Mouse (Mus musculus): ENCODE results near the gene Pbld1. TPM values are rescaled to one million over a fixed set of nuclear protein-coding genes. Genes with fewer than 3 reads are reported as not detected.
"Not testable (repeated sequence)": the region's sequence is repeated elsewhere in the genome, so short reads cannot be mapped to it uniquely, and the experiment has no call there.

Pbld1 gene
- polyA plus RNA-seq, 1 experiment from 2014 or later: 0.64 TPM

DNA sequence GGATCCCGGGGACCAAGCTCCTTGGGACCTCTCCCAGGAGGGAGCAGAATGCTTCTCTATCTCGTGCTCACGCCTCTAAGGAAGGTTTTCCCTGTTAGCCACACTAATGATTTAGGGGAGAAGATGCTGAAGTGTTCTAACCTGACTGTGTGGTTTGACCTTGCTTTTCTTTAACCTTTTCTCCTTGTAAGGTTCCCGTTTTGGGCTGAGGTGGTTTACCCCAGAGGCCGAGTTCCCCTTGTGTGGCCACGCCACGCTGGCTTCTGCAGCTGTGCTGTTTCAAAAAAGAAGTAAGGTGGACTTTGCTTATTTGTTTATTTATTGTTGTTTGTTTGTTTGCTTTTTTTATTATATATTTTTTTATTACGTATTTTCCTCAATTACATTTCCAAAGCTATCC lies 12.2 kb upstream of the Pbld1 start:
- no peak overlapping the region for H3K27ac ChIP-seq
- H3K36me3 ChIP-seq: no peaks in the 10 kb centered on the region
- no peak for ATAC-seq (replicated peaks; ENCODE audit: insufficient number of reproducible peaks, insufficient read depth, low FRiP score, low read depth)
- 78% methylated on average over 8 of the region's 8 CpGs for WGBS
- no peak overlapping the region for H3K4me2 ChIP-seq
- H3K9ac ChIP-seq: no peak overlapping the region
- no peak overlapping the region for H3K4me3 ChIP-seq
- no peaks in the 10 kb centered on the region for H3K27me3 ChIP-seq
- no peaks in the 10 kb centered on the region for H3K9me3 ChIP-seq (replicated peaks)
- 0 out of 2 replicates have a peak, but pooled peaks cover 3% of the 10 kb centered on the region for H3K4me1 ChIP-seq (replicated peaks)

DNA sequence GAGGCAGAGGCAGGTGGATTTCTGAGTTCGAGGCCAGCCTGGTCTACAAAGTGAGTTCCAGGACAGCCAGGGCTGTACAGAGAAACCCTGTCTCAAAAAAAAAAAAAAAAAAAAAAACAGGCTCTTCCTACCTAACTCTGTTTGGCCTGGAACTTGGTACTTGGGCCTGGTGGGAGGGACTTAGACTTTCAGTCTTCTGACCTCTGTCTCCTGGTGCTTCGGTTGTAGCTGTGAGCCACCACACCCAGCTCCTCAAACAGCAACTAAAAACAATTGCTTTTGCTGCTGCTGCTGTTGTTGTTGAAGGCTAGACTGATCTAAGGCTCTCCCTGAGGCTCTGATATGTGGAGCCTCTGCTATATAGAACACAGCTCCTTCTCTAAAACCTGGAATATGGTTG lies 10.9 kb upstream of the Pbld1 start:
- H3K9me3 ChIP-seq (replicated peaks): no peaks in the 10 kb centered on the region
- H3K36me3 ChIP-seq: no peaks in the 10 kb centered on the region
- H3K27me3 ChIP-seq: no peaks in the 10 kb centered on the region
- H3K4me3 ChIP-seq: no peak overlapping the region
- H3K9ac ChIP-seq: no peak overlapping the region
- WGBS: 80% methylated on average over 2 of the region's 2 CpGs
- H3K4me2 ChIP-seq: no peak overlapping the region
- H3K4me1 ChIP-seq (replicated peaks): no peaks in the 10 kb centered on the region; the same call in 1 of the 2 replicates
- no peak for ATAC-seq (replicated peaks; ENCODE audit: insufficient number of reproducible peaks, insufficient read depth, low FRiP score, low read depth)
- no peak overlapping the region for H3K27ac ChIP-seq

DNA sequence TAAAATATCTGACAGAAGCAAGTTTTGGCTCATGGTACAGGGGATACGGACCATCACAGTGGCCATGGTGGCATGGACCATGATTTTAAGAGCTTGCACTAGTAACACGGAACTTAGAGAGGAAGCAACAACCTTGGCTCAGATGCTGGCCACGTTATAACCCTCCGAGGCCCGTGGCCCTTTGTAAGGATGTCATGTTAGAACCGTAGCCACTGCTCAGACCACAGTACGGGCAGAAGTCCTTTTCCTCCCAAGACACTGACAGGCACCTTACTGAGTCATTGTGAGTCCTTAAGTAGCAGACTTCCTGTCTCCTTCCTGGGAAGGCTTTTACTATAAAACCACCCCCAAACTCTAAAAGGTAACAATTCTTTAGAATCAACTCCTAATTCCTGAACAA lies 8.7 kb upstream of the Pbld1 start:
- ATAC-seq (replicated peaks; ENCODE audit: insufficient number of reproducible peaks, insufficient read depth, low FRiP score, low read depth): no peak
- no peak overlapping the region for H3K27ac ChIP-seq
- H3K4me1 ChIP-seq (replicated peaks): no peaks in the 10 kb centered on the region; the same call in 1 of the 2 replicates
- WGBS: 68% methylated on average over 7 of the region's 7 CpGs
- no peak overlapping the region for H3K4me2 ChIP-seq
- no peaks in the 10 kb centered on the region for H3K9me3 ChIP-seq (replicated peaks)
- no peak overlapping the region for H3K4me3 ChIP-seq
- no peaks in the 10 kb centered on the region for H3K27me3 ChIP-seq
- H3K36me3 ChIP-seq: no peaks in the 10 kb centered on the region
- H3K9ac ChIP-seq: no peak overlapping the region

DNA sequence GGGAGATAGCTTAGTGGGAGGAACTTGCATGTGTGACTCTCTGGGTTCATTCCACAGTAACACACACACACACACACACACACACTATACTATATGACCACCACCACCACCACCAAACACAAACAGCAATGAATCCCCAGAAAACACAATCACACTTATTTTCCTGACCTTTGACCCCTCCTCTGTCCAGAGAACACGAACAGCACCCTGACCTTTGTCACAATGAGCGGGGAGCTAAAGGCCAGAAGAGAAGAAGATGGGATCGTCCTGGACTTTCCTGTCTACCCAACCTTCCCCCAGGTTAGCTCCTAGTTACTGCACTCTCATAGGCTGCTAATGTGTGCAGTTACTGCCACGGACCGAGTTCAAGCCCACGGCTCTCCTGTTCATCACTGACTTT lies 8.0 kb upstream of the Pbld1 start:
- H3K27ac ChIP-seq: no peak overlapping the region
- no peaks in the 10 kb centered on the region for H3K27me3 ChIP-seq
- no peak overlapping the region for H3K9ac ChIP-seq
- H3K36me3 ChIP-seq: no peaks in the 10 kb centered on the region
- H3K9me3 ChIP-seq (replicated peaks): no peaks in the 10 kb centered on the region
- H3K4me2 ChIP-seq: no peak overlapping the region
- H3K4me1 ChIP-seq (replicated peaks): no peaks in the 10 kb centered on the region; the same call in 1 of the 2 replicates
- ATAC-seq (replicated peaks; ENCODE audit: insufficient number of reproducible peaks, insufficient read depth, low FRiP score, low read depth): no peak
- H3K4me3 ChIP-seq: no peak overlapping the region
- 88% methylated on average over 6 of the region's 6 CpGs for WGBS

DNA sequence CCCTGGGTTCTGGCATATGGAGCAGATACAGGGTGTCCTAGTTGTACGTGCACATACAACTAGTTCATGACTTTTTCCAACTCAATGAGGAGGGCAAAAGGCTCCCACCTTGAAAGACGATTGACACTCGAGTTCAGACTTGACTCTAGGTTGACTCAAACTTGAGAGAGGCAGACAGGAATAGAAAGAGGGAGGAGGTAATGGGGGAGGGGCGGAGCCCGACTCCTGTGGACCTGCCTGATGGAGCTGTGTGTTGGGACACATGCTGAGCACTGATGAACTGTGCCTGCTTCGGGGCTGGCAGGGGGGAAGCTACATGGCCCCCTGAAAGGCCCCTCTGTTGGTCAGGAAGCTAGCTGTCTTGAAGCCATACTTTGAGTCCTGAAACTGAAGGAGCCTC lies 7.0 kb upstream of the Pbld1 start:
- WGBS: 48% methylated on average over 6 of the region's 6 CpGs
- Histone ChIP-seq H3K27ac (no peak overlapping the region), H3K4me2 (no peak overlapping the region), H3K4me1 (replicated peaks) (peaks cover 3% of the 10 kb centered on the region; the same call in 1 of the 2 replicates), H3K27me3 (no peaks in the 10 kb centered on the region), H3K4me3 (no peak overlapping the region), H3K36me3 (no peaks in the 10 kb centered on the region), H3K9me3 (replicated peaks) (no peaks in the 10 kb centered on the region), H3K9ac (no peak overlapping the region)
- no peak for ATAC-seq (replicated peaks; ENCODE audit: insufficient number of reproducible peaks, insufficient read depth, low FRiP score, low read depth)

DNA sequence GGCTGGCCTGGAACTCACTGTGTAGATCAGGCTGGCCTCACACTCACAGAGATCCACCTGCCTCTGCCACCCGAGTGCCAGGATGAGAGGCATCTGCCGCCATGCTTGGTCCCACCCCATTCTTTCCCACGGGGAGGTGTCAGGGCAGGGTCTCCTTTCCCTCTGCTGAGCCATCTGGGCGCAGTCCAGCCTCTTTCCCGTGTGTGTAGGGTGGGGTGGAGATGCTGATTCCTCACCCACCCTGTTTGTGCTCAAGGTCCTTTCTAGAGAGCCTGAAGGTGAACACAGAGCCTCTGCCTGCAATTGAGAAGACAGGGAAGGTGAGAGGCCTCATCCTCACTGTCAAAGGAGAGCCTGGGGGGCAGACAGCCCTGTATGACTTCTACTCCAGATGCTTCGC lies 5.9 kb upstream of the Pbld1 start:
- not testable (repeated sequence) for H3K27me3 ChIP-seq; H3K36me3 ChIP-seq; H3K4me2 ChIP-seq; H3K27ac ChIP-seq; ATAC-seq (replicated peaks; ENCODE audit: insufficient number of reproducible peaks, insufficient read depth, low FRiP score, low read depth); H3K4me1 ChIP-seq (replicated peaks); H3K9me3 ChIP-seq (replicated peaks); H3K4me3 ChIP-seq; H3K9ac ChIP-seq
- 74% methylated on average over 6 of the region's 6 CpGs for WGBS

DNA sequence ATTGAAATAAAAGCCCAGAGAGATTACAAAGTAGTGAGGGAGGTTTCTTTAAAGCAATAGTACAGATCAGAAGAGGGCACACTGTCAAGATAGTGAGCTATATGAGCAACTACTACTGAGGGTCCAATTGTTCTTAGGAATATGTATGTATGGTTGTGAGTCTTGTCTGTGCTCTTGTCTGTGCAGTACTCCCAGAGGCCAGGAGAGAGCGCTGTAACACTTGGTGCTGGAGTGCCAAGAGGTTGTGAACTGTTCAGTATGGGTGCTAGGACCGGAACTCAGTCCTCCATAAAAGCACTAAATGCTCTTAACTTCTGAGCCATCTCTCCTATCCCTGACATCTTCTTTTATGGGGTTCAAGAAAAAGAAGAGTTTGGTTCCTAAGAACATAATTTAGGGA lies 5.4 kb upstream of the Pbld1 start:
- H3K36me3 ChIP-seq: no peaks in the 10 kb centered on the region
- H3K9ac ChIP-seq: no peak overlapping the region
- peaks cover 3% of the 10 kb centered on the region; the same call in 1 of the 2 replicates for H3K4me1 ChIP-seq (replicated peaks)
- H3K27me3 ChIP-seq: no peaks in the 10 kb centered on the region
- no peak overlapping the region for H3K4me3 ChIP-seq
- no peaks in the 10 kb centered on the region for H3K9me3 ChIP-seq (replicated peaks)
- 71% methylated on average over 2 of the region's 2 CpGs for WGBS
- H3K4me2 ChIP-seq: no peak overlapping the region
- H3K27ac ChIP-seq: no peak overlapping the region
- no peak for ATAC-seq (replicated peaks; ENCODE audit: insufficient number of reproducible peaks, insufficient read depth, low FRiP score, low read depth)

DNA sequence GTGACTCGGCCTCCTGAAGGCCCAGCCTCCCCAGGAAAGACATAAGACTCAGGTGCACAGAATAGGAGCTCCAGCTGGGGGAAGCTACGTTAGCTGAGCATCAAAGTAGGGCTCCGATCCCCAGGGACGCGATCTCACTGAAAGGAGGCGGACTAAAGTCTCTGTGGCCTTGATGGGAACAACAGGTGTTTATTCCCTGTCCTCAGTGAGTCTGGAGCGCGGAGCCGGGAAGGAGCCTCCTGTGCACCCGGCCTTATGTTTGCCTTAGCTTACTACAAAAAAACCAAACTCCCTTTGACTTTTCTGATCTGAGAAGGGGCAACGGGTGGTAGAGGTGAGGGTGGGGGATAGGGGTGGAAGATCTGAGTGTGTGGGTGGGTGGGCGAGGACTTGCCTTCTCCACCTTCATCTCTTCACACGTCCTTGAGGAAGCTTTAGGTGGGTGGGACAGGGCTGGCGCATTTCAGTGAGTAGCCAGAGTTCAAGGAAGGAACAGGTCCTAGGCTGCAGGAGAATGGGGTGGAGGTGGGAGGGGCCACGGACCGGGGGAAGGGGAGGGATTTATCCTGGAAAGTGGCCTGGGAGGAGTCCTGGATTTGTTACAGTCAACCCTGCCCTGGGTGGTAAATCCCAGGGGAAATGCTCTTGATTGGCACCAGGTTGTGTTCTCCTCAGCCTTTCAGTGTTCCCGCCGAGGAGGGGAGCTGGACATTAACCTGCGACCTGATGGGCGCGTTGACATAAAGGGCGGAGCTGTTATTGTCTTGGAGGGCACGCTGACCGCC lies 2.8 kb upstream of the Pbld1 start:
- H3K4me3 ChIP-seq: no peak overlapping the region
- no peaks in the 10 kb centered on the region for H3K9me3 ChIP-seq (replicated peaks)
- ATAC-seq (replicated peaks; ENCODE audit: insufficient number of reproducible peaks, insufficient read depth, low FRiP score, low read depth): 0 out of 2 replicates have a peak, but pooled peaks have one; percentile 15
- WGBS: 40% methylated on average over 24 of the region's 24 CpGs
- H3K27me3 ChIP-seq: no peaks in the 10 kb centered on the region
- H3K27ac ChIP-seq: no peak overlapping the region
- no peak overlapping the region for H3K9ac ChIP-seq
- peaks cover 12% of the 10 kb centered on the region for H3K4me1 ChIP-seq (replicated peaks)
- H3K4me2 ChIP-seq: peak overlapping the region; percentile 32; the same call in 1 of the 2 replicates
- no peaks in the 10 kb centered on the region for H3K36me3 ChIP-seq

DNA sequence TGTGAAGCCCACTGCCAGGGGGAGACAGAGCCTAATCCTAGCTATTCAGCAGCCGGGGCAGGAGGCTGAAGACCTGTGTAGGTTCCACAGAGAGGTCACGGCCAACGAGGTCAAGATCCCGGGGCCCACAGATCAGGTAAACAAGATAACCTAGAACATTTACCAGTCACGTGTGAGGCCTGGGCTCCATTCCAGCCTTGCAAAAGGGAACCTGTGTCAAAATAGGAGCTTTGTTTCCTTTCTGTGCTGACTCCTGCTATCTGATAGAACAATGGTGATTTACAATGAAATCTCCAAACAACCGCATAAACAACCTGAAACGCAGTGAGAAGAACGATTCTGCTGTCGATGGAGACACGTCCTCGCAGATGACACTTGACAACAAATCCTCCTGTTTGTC lies 444 bp downstream of the Pbld1 start:
- WGBS: 41% methylated on average over 11 of the region's 11 CpGs

DNA sequence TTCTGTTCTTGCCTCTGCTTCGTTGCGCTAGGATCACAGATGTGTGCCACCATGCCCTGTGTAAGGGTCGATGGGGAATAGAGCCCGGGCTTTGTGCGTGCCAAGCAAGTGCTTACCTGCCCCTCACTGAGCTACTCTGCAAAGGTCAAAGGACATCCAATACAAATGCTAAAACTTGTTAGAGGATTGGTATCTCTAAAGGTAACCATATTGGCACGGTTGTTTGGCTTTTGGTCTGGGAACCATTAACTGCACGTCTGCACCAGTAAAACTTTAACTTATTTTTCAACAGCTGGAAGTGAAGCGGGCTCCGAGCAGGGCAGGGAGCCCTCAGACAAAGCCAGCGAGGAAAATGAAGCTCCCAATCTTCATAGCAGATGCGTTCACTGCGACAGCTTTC lies 1.3 kb downstream of the Pbld1 start:
- no peaks in the 10 kb centered on the region for H3K36me3 ChIP-seq
- ATAC-seq (replicated peaks; ENCODE audit: insufficient number of reproducible peaks, insufficient read depth, low FRiP score, low read depth): no peak
- no peaks in the 10 kb centered on the region for H3K9me3 ChIP-seq (replicated peaks)
- H3K27ac ChIP-seq: no peak overlapping the region
- peaks cover 12% of the 10 kb centered on the region for H3K4me1 ChIP-seq (replicated peaks)
- no peak overlapping the region for H3K4me3 ChIP-seq
- WGBS: 76% methylated on average over 12 of the region's 12 CpGs
- no peak overlapping the region for H3K9ac ChIP-seq
- no peak overlapping the region for H3K4me2 ChIP-seq
- H3K27me3 ChIP-seq: no peaks in the 10 kb centered on the region

More for the DNA sequence above, 444 bp downstream of the Pbld1 start:
- no peak for ATAC-seq (replicated peaks; ENCODE audit: insufficient number of reproducible peaks, insufficient read depth, low FRiP score, low read depth)
- peak overlapping the region; percentile 14; the same call in 1 of the 2 replicates for H3K27ac ChIP-seq
- no peak overlapping the region for H3K9ac ChIP-seq
- no peaks in the 10 kb centered on the region for H3K9me3 ChIP-seq (replicated peaks)
- H3K4me1 ChIP-seq (replicated peaks): peaks cover 12% of the 10 kb centered on the region
- no peak overlapping the region for H3K4me2 ChIP-seq
- H3K4me3 ChIP-seq: no peak overlapping the region
- no peaks in the 10 kb centered on the region for H3K27me3 ChIP-seq
- H3K36me3 ChIP-seq: no peaks in the 10 kb centered on the region

DNA sequence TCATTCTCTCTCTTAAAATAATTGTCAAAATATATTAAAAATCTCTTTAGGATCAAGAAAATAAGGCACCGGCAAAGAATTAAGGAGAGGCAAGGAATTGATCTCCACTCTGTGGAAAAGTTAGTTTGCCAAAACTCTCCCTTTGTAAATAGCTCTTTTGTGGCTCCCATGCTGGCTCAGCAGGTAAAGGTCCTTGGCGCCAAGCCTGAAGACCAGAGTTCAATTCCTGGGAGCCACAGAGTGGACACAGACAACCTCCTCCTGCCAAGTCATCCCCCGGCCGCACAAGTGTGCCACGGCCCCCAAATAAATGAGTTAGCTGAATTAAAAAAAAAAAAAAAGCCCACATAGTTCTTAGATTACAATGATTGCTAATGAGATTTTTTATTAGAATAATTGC lies 2.7 kb downstream of the Pbld1 start:
- H3K36me3 ChIP-seq: no peaks in the 10 kb centered on the region
- no peak overlapping the region for H3K4me2 ChIP-seq
- H3K4me3 ChIP-seq: no peak overlapping the region
- no peak overlapping the region for H3K9ac ChIP-seq
- no peaks in the 10 kb centered on the region for H3K27me3 ChIP-seq
- no peak overlapping the region for H3K27ac ChIP-seq
- no peak for ATAC-seq (replicated peaks; ENCODE audit: insufficient number of reproducible peaks, insufficient read depth, low FRiP score, low read depth)
- H3K9me3 ChIP-seq (replicated peaks): no peaks in the 10 kb centered on the region
- 92% methylated on average over 5 of the region's 5 CpGs for WGBS
- H3K4me1 ChIP-seq (replicated peaks): peaks cover 9% of the 10 kb centered on the region

DNA sequence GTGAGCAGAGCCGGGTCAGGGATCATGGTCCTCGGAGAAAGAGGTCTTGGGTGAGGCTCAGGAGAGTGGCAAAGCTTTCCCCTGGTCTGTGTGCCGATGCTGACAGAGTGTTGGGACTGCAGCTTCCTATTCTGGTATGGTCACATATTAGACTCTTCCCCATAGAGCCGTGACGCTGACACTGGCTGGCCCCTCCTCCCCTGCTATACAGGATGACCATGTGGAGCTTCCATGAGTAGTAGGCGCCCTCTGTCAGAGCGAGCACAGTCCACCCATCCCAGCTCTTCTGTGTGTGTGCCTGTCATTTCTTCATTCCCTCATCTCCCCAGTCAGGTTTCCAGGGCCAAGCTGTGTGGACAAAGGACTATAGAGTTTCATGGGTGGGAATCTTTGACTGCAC lies 3.4 kb downstream of the Pbld1 start:
- ATAC-seq (replicated peaks; ENCODE audit: insufficient number of reproducible peaks, insufficient read depth, low FRiP score, low read depth): no peak
- H3K4me3 ChIP-seq: no peak overlapping the region
- no peak overlapping the region for H3K9ac ChIP-seq
- H3K27me3 ChIP-seq: no peaks in the 10 kb centered on the region
- peaks cover 9% of the 10 kb centered on the region for H3K4me1 ChIP-seq (replicated peaks)
- H3K9me3 ChIP-seq (replicated peaks): no peaks in the 10 kb centered on the region
- no peaks in the 10 kb centered on the region for H3K36me3 ChIP-seq
- H3K27ac ChIP-seq: no peak overlapping the region
- WGBS: 72% methylated on average over 7 of the region's 7 CpGs
- H3K4me2 ChIP-seq: no peak overlapping the region

Data from heart, embryonic 15.5 days (tissue).